Mouse (Mus musculus): ENCODE data around the gene Fbxl2.

DNA sequence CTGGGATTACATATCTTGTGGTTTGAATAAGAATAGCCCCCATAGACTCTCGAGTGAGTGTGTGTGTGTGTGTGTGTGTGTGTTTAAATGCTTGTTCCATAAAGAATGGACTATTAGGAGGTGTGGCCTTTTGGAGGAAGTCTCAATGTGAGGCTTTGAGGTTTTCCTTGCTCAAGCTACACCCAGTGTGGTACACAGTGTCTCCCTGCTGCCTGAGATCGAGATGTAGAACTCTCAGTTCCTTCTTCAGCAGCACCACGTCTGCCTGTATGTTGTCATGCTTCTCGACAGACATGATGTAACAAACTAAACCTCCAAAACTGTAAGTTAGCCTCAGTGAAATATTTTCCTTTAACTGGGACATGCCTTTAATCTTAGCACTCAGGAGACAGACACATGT is 117.4 kb downstream of the Fbxl2 start:
- TF ChIP-seq USF1 (IDR thresholded peaks at IDR 0.05; ENCODE audit: low read depth) (no peak), TCF12 (IDR thresholded peaks at IDR 0.05; ENCODE audit: insufficient read depth, poor library complexity, severe bottlenecking) (no peak), E2F4 (IDR thresholded peaks at IDR 0.05; ENCODE audit: insufficient read depth) (no peak), SRF (IDR thresholded peaks at IDR 0.05; ENCODE audit: control insufficient read depth, insufficient read length, low read depth) (no peak), CEBPB (IDR thresholded peaks at IDR 0.05; ENCODE audit: insufficient read depth, poor library complexity, severe bottlenecking) (no peak), POLR2A (IDR thresholded peaks at IDR 0.05; ENCODE audit: insufficient read length, low read depth) (no peak), MYOD1 (IDR thresholded peaks at IDR 0.05; ENCODE audit: control insufficient read depth in 1 of 3, insufficient read length in 2 of 3, low read depth in 2 of 3) (no peak), MYOG (IDR thresholded peaks at IDR 0.05; ENCODE audit: control insufficient read depth in 1 of 3, insufficient read depth in 1 of 3, insufficient read length in 2 of 3, low read depth in 2 of 3) (no peak)

All from myocyte (in vitro differentiated cells).